Mouse (Mus musculus) hindbrain, embryonic 14.5 days (tissue): Measurements from ENCODE around the gene Tfap2d. TPM values are rescaled to one million over a fixed set of nuclear protein-coding genes. Genes with fewer than 3 reads are reported as not detected.

Experiments used
- ATAC-seq: fragments of 200-750 bp; cut with Nextera tagmentation; 2 replicates; pipeline ENCODE4 v1.8.0; 2017; ENCODE audit warnings: moderate number of reproducible peaks, mild to moderate bottlenecking, moderate TSS enrichment, moderate library complexity; ENCODE audit not compliant: low FRiP score
- DNase-seq: peaks from one replicate; pipeline ENCODE4 v3.0.0-alpha.2; 2015; ENCODE audit warnings: low spot score
- H3K27ac ChIP-seq: fragments of 300-500 bp; sonication (generic); 2 replicates; pipeline ENCODE4 v1.5.1; 2014; ENCODE audit warnings: mild to moderate bottlenecking, moderate library complexity
- H3K27me3 ChIP-seq: fragments of 300-500 bp; sonication (generic); 2 replicates; pipeline ENCODE4 v1.6.1; 2014; ENCODE audit warnings: mild to moderate bottlenecking, low read length, mixed read lengths; ENCODE audit not compliant: control insufficient read depth, insufficient read depth
- H3K36me3 ChIP-seq: fragments of 300-500 bp; sonication (generic); replicated peaks from 2 replicates; pipeline ENCODE4 v1.6.1; 2014; ENCODE audit not compliant: control insufficient read depth, insufficient read depth
- H3K4me1 ChIP-seq: fragments of 300-500 bp; sonication (generic); replicated peaks from 2 replicates; pipeline ENCODE4 v1.6.1; 2014; ENCODE audit warnings: antibody characterized with exemption, low read length, mixed read lengths; ENCODE audit not compliant: control insufficient read depth, insufficient read depth
- H3K4me2 ChIP-seq: fragments of 300-500 bp; sonication (generic); replicated peaks from 2 replicates; pipeline ENCODE4 v1.6.1; 2014; ENCODE audit warnings: mild to moderate bottlenecking, moderate library complexity
- H3K4me3 ChIP-seq: fragments of 300-500 bp; sonication (generic); replicated peaks from 2 replicates; pipeline ENCODE4 v1.5.1; 2014; ENCODE audit warnings: mild to moderate bottlenecking, low read length
- H3K9ac ChIP-seq: fragments of 300-500 bp; sonication (generic); 2 replicates; pipeline ENCODE4 v1.6.1; 2014
- H3K9me3 ChIP-seq: fragments of 300-500 bp; sonication (generic); 2 replicates; pipeline ENCODE4 v1.6.1; 2016; ENCODE audit warnings: low read length; ENCODE audit not compliant: control insufficient read depth
- WGBS: fragments of 180-500 bp; shearing (Covaris S2); extraction: QIAGEN DNeasy Blood & Tissue Kit; methylation state at CpG from one replicate; pipeline ENCODE4 v1.1.7; 2014; 5-methylcytosine and 5-hydroxymethylcytosine counted together
- polyA plus RNA-seq: library from polyadenylated mRNA; unstranded; fragments of >200 nt; fragmentation: Nextera tagmentation; extraction: Ambion mirVana; gene quantifications from 2 replicates; pipeline ENCODE4 v1.2.1, GENCODE M21; 2014

Tfap2d gene
- polyA plus RNA-seq, 1 experiment from 2014 or later = not detected

DNA sequence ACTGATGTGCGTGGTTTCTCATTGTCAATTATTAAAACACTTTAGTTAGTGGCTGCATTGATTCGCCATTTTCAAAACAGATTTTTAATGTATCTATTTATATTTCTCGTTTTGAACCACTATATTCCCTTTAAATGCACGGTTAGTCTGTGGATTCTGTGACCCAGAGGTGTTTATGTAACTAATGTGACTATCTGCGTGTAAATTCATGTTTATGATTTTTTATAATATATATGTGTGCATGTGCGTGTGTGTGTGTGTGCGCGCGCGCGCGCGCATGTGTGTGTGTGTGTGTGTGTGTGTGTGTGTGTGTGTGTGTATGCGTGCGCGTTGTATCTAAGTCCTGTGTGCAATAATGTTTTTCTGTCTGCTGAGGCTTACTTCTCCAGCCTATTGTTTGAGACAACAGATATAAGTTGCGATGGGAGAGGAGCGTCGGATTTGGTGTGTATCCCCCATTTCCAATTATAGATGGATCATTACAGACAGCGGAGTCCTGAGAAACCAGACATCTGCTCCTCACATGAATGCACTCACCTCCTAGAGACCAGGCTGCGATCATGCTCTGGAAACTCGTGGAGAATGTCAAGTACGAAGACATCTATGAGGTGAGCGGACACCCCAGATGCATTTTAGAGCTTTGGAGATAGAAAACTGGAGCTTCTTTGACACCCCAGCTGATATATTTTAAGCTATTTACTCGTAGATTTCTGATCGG lies 106.0 kb downstream of the Tfap2d start, which contains the start of gene Tfap2b:
TSS of gene Tfap2b (plus strand) at position 274 of the 718 bp plus-strand sequence.
- H3K36me3 ChIP-seq = no peaks in the 10 kb centered on the region
- peak within 1 kb of the TSS; percentile 56 for H3K9ac ChIP-seq
- peak; percentile 58 for ATAC-seq
- H3K4me2 ChIP-seq = peak within 1 kb of the TSS; percentile 44
- DNase-seq = no peak
- no peaks in the 10 kb centered on the region for H3K9me3 ChIP-seq
- H3K27me3 ChIP-seq = peaks cover 77% of the 10 kb centered on the region
- H3K4me1 ChIP-seq = no peaks in the 10 kb centered on the region
- 2% methylated on average over 26 of the region's 26 CpGs for WGBS
- H3K4me3 ChIP-seq = peak within 1 kb of the TSS; percentile 35
- H3K27ac ChIP-seq = peak within 1 kb of the TSS; percentile 84

DNA sequence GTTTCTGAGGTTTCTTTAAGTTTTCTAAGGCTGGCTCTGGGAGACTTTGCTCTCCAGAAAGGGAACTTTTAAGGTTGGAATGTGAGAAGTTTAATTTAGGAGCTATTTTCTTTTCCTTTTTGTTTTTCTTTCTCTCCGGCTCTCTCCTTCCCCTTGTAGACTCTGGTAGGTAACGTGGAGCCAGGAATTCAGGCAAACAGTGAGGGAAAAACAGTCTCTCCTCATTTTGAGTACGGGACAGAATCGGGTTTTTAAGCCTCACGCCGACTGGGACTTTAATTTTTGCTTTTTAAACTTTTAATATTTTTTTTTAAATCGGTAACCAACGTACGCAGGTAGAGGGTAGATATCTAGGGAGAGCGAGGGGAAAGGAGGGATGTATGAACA lies 106.5 kb downstream of the Tfap2d start:
- Histone ChIP-seq H3K36me3 (no peaks in the 10 kb centered on the region), H3K9me3 (no peaks in the 10 kb centered on the region), H3K27me3 (peaks cover 78% of the 10 kb centered on the region), H3K4me3 (peak overlapping the region; percentile 35), H3K27ac (peak overlapping the region; percentile 84), H3K4me1 (no peaks in the 10 kb centered on the region; the same call in 1 of the 2 replicates), H3K4me2 (peak overlapping the region; percentile 44), H3K9ac (peak overlapping the region; percentile 56)
- WGBS = under 1% methylated on average over 10 of the region's 10 CpGs
- no peak for DNase-seq
- ATAC-seq = no peak

DNA sequence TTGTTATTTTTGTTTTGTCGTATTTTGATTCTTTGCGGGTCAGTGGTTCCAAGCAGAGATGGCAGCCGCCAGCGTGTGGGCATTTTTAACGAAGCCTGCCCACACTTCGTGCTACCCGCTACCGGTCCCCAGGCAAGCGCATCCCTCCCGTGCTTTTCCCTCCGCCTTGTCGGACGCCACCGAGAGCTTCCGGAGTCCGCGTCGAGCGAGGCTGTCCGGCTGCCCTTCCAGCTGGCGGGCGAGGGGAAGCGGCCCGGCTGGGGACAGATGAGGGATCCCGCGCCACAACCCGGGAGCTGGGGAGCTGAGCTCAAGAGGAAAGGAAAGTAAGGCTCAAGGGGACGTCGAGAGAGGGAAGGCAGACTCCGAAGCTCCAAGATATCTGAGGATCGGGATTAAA lies 107.0 kb downstream of the Tfap2d start:
- H3K4me2 ChIP-seq = peak overlapping the region; percentile 44
- H3K27ac ChIP-seq = peak overlapping the region; percentile 84
- H3K27me3 ChIP-seq = peaks cover 78% of the 10 kb centered on the region
- peak overlapping the region; percentile 35 for H3K4me3 ChIP-seq
- no peaks in the 10 kb centered on the region; the same call in 1 of the 2 replicates for H3K4me1 ChIP-seq
- ATAC-seq (0 out of 2 replicates have a peak, but pooled peaks have one; percentile 10), DNase-seq (no peak)
- H3K9ac ChIP-seq = peak overlapping the region; percentile 56
- whole genome bisulfite sequencing = under 1% methylated on average over 31 of the region's 31 CpGs
- H3K36me3 ChIP-seq = no peaks in the 10 kb centered on the region
- no peaks in the 10 kb centered on the region for H3K9me3 ChIP-seq

DNA sequence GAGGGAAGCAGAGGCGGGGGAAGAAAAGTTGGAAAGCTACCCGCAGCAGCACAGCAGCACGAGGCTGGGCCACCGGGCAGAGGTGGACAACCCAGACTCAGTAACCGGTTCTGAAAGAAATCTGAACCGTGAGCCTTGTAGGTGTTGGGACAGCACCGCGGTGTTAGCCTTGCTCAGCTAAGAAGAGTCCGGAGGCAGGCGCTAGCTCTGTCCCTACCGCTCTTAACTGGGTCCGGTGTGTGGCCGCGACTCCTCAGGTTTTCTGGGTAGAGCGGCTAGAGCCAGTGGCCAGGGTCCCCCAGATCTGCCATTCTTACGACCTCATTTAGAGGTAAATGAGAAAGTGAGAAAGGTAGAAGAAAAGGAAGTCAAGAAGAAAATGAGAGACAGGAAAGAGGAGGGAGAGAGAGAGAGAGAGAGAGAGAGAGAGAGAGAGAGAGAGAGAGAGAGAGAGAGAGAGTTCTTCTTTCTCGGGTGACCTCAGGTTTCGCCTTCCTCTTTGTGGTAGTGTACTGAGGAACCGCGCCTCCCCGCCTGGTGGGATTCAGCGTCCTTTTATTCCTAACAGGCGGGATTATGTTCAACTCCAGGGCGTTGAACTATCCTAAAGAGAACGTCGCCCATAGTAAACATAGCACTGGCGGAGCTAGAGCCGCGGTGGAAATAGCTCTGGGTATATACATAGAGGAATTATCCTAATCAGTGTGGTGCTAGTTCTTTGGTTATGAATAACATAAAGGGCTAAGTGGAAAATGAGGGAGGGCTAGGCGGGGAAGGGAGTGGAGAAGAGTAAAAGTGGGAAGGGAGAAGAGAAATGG lies 107.6 kb downstream of the Tfap2d start:
- H3K9me3 ChIP-seq = no peaks in the 10 kb centered on the region
- H3K4me3 ChIP-seq = peak overlapping the region; percentile 35
- no peaks in the 10 kb centered on the region; the same call in 1 of the 2 replicates for H3K4me1 ChIP-seq
- peaks cover 79% of the 10 kb centered on the region for H3K27me3 ChIP-seq
- ATAC-seq (no peak), DNase-seq (no peak)
- H3K27ac ChIP-seq = peak overlapping the region; percentile 84
- under 1% methylated on average over 30 of the region's 30 CpGs for WGBS
- H3K36me3 ChIP-seq = no peaks in the 10 kb centered on the region
- H3K9ac ChIP-seq = peak overlapping the region; percentile 56
- peak overlapping the region; percentile 44 for H3K4me2 ChIP-seq

DNA sequence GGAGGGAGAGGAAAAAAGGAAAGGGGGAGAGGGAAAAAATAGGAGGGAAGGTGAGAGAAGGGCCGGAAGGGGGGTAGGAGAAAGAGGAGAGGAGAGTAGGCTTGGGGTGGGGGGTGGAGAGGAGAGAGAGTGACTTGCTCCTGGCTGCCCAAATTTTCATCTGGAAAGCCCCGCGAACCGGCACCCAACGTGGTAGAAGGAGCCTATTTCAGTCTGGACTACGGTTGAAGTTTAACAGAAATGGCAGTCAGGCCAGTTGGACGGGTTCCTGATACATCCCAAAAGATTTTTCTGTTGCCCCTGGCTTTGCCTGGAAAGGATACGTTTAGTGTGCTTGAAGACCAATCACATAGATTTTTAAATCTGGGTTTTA lies 108.2 kb downstream of the Tfap2d start:
- H3K4me2 ChIP-seq = peak overlapping the region; percentile 44

DNA sequence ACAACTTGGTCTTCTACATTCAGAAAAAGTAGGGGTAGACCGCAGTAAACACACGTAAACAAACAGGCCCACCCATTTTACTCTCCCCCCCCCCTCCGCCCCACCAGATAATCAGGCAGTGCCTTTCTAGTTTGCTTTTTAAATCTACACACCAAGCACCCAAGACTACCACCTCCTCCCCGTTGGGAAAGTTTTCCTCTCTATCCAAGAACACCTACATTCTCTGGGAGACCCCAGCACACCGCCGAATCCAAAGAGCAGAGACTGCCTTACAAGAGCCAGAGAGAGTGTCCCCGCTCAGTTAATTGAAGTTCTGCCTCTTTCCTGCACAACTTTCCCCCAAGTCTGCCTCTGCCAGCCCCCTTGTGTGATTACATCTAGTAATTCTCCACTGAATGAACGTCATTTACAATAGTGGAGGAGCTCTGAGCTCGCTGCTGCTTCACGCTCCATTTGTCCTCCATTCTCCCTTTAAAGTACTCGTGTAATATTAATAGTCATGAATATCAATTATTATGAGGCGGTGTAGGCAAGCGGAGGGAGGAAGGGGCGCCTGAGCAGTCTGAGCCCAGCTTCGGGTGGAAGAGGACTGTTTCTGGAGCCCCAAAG lies 108.8 kb downstream of the Tfap2d start:
- H3K4me3 ChIP-seq = peak overlapping the region; percentile 35
- H3K9ac ChIP-seq = peak overlapping the region; percentile 56
- peak overlapping the region; percentile 84 for H3K27ac ChIP-seq
- no peaks in the 10 kb centered on the region for H3K9me3 ChIP-seq
- no peak for DNase-seq
- WGBS = 1% methylated on average over 15 of the region's 15 CpGs
- H3K4me1 ChIP-seq = no peaks in the 10 kb centered on the region; the same call in 1 of the 2 replicates
- ATAC-seq = no peak
- peaks cover 83% of the 10 kb centered on the region for H3K27me3 ChIP-seq
- no peaks in the 10 kb centered on the region for H3K36me3 ChIP-seq
- peak overlapping the region; percentile 44 for H3K4me2 ChIP-seq

More for the DNA sequence above, 108.2 kb downstream of the Tfap2d start:
- ATAC-seq (no peak), DNase-seq (no peak)
- no peaks in the 10 kb centered on the region for H3K9me3 ChIP-seq
- peak overlapping the region; percentile 84 for H3K27ac ChIP-seq
- H3K4me1 ChIP-seq = no peaks in the 10 kb centered on the region; the same call in 1 of the 2 replicates
- no peaks in the 10 kb centered on the region for H3K36me3 ChIP-seq
- H3K27me3 ChIP-seq = peaks cover 80% of the 10 kb centered on the region
- peak overlapping the region; percentile 35 for H3K4me3 ChIP-seq
- H3K9ac ChIP-seq = peak overlapping the region; percentile 56
- WGBS = 2% methylated on average over 8 of the region's 8 CpGs

DNA sequence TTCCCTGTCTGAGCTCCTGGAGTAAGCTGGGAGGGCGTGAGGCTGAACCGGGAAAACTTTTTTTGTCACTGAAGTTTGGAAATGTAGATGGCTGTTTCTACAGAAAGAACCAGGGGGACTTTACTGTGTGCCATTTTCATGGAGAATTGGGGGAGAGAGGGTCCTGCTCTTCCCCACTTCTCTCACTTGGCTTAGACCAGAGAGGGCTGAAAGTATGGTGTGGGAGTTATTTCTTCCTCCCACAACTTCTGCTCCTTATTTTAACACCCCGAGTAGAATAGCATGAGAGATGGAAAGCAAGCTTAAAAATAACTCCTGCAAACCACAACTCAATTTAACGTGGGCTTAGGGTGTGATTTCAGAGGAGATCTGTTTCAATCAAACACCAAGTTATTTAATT lies 109.9 kb downstream of the Tfap2d start:
- Histone ChIP-seq H3K9ac (peak overlapping the region; percentile 56), H3K27ac (peak overlapping the region; percentile 84), H3K4me2 (peak overlapping the region; percentile 35), H3K4me1 (no peaks in the 10 kb centered on the region; the same call in 1 of the 2 replicates), H3K4me3 (peak overlapping the region; percentile 35), H3K36me3 (no peaks in the 10 kb centered on the region), H3K27me3 (peaks cover 83% of the 10 kb centered on the region), H3K9me3 (no peaks in the 10 kb centered on the region)
- DNase-seq (peak; percentile 23), ATAC-seq (no peak)
- WGBS = 2% methylated on average over 4 of the region's 4 CpGs

DNA sequence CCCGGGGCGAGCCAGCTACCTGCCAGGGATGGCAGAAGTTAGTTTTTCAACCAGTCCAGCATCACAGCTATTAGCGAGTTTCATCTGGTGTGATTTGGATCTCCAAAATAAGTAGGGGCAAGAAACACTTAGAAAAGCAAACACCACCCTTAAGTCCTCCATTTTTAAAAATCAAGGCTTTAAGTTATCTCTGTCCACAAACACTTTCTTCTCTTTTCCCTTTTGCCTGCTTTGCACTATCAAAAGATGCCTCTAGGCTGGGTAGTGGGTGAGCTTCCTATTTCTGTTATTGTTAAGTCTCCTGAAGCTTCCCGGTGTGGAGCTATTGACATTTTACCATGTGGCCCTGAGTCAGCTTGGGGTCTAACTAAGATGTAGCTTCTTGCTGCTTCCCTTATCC lies 110.3 kb downstream of the Tfap2d start:
- H3K4me2 ChIP-seq = peak overlapping the region; percentile 35
- H3K27me3 ChIP-seq = peaks cover 85% of the 10 kb centered on the region
- H3K4me1 ChIP-seq = no peaks in the 10 kb centered on the region; the same call in 1 of the 2 replicates
- peak overlapping the region; percentile 84 for H3K27ac ChIP-seq
- WGBS = under 1% methylated on average over 4 of the region's 4 CpGs
- H3K4me3 ChIP-seq = peak overlapping the region; percentile 35
- H3K9me3 ChIP-seq = no peaks in the 10 kb centered on the region
- ATAC-seq = no peak
- H3K9ac ChIP-seq = peak overlapping the region; percentile 56
- no peaks in the 10 kb centered on the region for H3K36me3 ChIP-seq
- peak; percentile 23 for DNase-seq
